Mouse (Mus musculus): ENCODE results near the gene Setd4.

The Setd4 gene

GRCm38 (mm10) chr16:93591450-93592430 is 12.1 kb downstream of the Setd4 start:
- DNase-seq (ENCODE audit: low read depth, low spot score) = no peak

DNA sequence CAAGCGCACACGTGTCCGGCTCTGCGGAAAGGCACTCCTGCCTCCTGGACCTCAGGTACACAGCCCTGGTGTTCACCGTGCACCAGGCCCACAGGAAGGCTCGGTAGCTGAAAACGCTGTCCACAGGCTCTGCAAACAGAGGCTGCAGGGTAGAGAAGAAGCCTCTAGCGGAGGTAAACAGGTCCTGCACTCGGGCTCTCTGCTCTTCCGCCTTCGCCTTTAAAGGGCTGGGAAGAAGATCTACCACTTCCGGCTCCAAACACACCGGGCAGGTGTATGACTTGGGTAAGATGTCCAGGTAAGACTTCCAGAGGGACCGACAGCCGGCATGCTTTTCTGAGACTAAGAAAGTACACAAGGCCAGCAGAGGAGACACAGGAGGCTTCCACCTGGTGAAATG is 12.9 kb downstream of the Setd4 start:
- no peak for DNase-seq (ENCODE audit: low read depth, low spot score)

GRCm38 (mm10) chr16:93588281-93588680 is 15.6 kb downstream of the Setd4 start:
- DNase-seq (ENCODE audit: low read depth, low spot score) = no peak

GRCm38 (mm10) chr16:93586382-93586781 is 17.5 kb downstream of the Setd4 start:
- no peak for DNase-seq (ENCODE audit: low read depth, low spot score)

- DNase-seq (ENCODE audit: low read depth, low spot score) = no peak
Observed at GRCm38 (mm10) chr16:93585703-93586205, 18.1 kb downstream of the Setd4 start.

GRCm38 (mm10) chr16:93584976-93585702 is 18.7 kb downstream of the Setd4 start:
- DNase-seq (ENCODE audit: low read depth, low spot score) = no peak

DNA sequence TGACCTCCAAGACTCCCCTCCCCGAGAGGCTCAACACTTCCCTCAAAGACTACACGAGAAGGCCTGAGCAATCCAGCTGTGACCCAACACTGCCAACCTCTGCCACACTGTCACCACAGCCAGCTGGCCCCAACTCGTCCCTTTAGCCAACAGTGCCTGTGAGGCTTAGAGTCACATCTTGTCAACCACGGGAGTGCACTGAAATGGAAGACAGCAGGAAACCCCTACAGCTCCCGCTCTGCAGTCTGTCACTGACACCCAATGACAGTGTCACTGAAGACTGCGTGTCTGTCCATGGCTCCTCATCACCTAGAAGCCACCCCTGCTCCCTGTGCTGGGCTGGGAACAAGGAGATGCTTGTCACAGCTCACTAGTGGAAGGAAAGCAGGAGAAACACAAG is 22.7 kb downstream of the Setd4 start:
- no peak for DNase-seq (ENCODE audit: low read depth, low spot score)

- DNase-seq (ENCODE audit: low read depth, low spot score) = no peak
Observed at GRCm38 (mm10) chr16:93578346-93579005, 25.4 kb downstream of the Setd4 start.

DNA sequence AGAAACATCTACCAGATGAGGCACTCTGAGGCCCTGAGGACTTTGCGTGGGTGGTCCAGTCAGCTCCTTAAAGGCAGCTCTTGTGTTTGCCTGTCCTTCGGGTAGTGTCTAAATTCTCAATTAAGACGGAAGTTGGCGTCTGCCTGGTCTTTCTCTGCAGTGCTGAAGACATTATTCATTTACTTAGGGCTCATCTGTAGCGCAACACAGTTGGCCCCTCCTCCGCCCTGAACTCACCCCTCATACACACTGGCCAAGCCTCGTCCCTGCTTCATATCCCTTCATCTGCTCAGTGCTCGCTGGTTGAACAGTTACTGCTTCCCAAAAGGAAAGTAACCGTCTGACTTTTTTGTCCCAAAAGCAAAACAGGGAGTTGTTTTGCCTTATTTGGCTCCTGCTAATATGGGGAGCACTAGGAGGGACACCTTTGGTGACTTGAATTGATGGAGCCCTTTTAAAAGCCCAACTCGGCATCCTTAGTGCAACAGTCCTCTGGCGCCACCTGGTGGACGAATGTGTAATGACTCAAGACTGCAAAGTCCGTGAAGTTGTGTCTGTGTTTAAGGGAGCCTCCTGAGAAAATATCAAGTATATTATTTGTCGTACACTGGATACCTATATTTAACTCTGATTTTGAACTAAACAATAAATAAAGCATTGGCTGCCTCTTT is 27.3 kb downstream of the Setd4 start:
- DNase-seq (ENCODE audit: low read depth, low spot score) = peak; percentile 57

DNA sequence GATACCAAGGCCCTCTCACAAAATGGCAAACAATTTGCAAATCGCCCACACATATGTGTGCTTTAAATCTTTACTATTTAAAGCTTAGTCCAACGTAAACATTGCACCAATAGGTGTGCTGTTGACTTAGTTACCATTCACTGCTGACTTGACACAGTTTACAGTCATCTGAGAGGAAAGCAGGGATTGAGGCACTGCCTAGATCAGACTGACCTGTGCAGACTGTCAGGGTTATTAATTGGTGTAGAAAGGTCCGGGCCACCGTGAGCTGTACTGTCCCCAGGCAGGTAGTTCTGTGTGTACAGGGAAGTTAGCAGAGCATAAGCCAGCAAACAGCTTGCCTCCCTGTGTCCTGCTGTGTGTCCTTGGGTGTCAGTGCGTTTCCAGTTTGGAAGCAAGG is 28.3 kb downstream of the Setd4 start:
- DNase-seq (ENCODE audit: low read depth, low spot score) = no peak

GRCm38 (mm10) chr16:93574521-93575191 is 29.2 kb downstream of the Setd4 start:
- no peak for DNase-seq (ENCODE audit: low read depth, low spot score)

- DNase-seq (ENCODE audit: low read depth, low spot score) = no peak
Observed at GRCm38 (mm10) chr16:93573434-93573833, 30.4 kb downstream of the Setd4 start.

DNA sequence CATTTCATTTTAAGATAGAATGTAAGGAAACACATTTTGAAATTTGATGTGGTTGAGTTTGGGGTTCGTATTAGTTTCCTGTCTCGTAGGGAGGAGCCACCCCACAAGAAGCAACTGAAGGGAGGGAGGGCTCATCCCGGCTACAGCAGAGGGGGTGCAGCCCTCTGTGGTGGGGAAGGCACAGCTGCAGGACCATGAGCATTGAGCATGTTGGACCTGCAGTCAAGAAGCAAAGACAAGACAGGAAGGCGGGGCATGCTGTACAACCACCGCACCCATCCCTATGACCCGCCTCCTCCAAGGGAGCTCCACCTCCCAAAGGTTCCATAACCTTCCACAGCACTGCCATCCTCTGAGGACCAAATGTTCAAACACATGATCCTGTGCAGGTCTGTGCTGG is 31.5 kb downstream of the Setd4 start:
- DNase-seq (ENCODE audit: low read depth, low spot score) = no peak

- no peak for DNase-seq (ENCODE audit: low read depth, low spot score)
Observed at GRCm38 (mm10) chr16:93558499-93558898, 45.4 kb downstream of the Setd4 start.

GRCm38 (mm10) chr16:93557646-93558045 is 46.2 kb downstream of the Setd4 start:
- no peak for DNase-seq (ENCODE audit: low read depth, low spot score)

- DNase-seq (ENCODE audit: low read depth, low spot score) = no peak
Observed at GRCm38 (mm10) chr16:93552686-93553513, 51.0 kb downstream of the Setd4 start.

DNA sequence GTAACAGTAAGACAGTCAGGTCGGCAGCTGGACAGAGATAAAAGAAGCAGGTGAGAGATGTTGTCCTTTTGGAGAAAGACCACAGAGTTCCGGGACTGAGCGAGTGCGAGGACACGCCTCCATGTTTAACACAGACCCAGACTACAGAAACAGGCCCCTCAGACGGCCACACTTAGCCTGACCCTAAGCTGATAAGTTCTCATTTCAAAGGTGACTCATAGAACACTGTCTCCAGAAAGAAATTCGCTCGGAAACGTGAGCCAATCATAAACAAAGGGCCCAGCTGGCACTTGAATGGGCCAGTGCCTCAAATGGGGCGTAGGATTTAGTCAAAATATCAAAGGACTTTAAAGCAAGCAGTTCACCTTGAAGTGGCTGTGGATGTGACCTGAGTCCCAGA is 54.6 kb downstream of the Setd4 start:
- DNase-seq (ENCODE audit: low read depth, low spot score) = no peak

- no peak for DNase-seq (ENCODE audit: low read depth, low spot score)
Observed at GRCm38 (mm10) chr16:93548045-93548444, 55.8 kb downstream of the Setd4 start.

GRCm38 (mm10) chr16:93547122-93547521 is 56.7 kb downstream of the Setd4 start:
- DNase-seq (ENCODE audit: low read depth, low spot score) = no peak
